8 mouse cellular contexts compared by ENCODE assay signal in genomic region chr9:98601156-98601836, GRCm38 (mm10). TPM values are rescaled to one million over a fixed set of nuclear protein-coding genes. Genes with fewer than 3 reads are reported as not detected.
A peak's percentile ranks its signal among the peaks of the same experiment; 100 is the strongest.
DNase-seq lines count a peak whose midpoint lies in the region; ATAC-seq and TF ChIP-seq lines count a peak whose summit lies in the region.

Mrps22 (minus strand) TSS chr9:98601660.

- no peaks in the 10 kb centered on the region for H3K9me3 ChIP-seq in embryonic facial prominence, embryonic 15.5 days (replicated peaks)
- H3K9me3 ChIP-seq in limb, embryonic 14.5 days (ENCODE audit: control insufficient read depth, low read length): no peaks in the 10 kb centered on the region; the same call in 1 of the 2 replicates
- no peaks in the 10 kb centered on the region for H3K9me3 ChIP-seq in midbrain, postnatal 0 days (ENCODE audit: low read length)

- no peaks in the 10 kb centered on the region for H3K27me3 ChIP-seq in embryonic facial prominence, embryonic 15.5 days
- no peaks in the 10 kb centered on the region for H3K27me3 ChIP-seq in limb, embryonic 14.5 days (ENCODE audit: control insufficient read depth, insufficient read depth, low read length)
- H3K27me3 ChIP-seq in midbrain, postnatal 0 days (ENCODE audit: insufficient read depth, low read length): no peaks in the 10 kb centered on the region

- ATAC-seq in embryonic facial prominence, embryonic 15.5 days (ENCODE audit: insufficient number of reproducible peaks, low FRiP score, low TSS enrichment, low read depth): peak; percentile 89
- ATAC-seq in limb, embryonic 14.5 days (ENCODE audit: low FRiP score, low read depth): peak; percentile 94
- ATAC-seq in midbrain, postnatal 0 days (ENCODE audit: low FRiP score): peak; percentile 85

- DNase-seq in A20 (ENCODE audit: low read depth, low spot score): peak; percentile 90
- peak; percentile 86 for DNase-seq in heart, adult 8-10 months (ENCODE audit: low spot score)
- peak; percentile 88 for DNase-seq in kidney, adult 9 months
- peak; percentile 93 for DNase-seq in limb, embryonic 14.5 days (ENCODE audit: low spot score)
- DNase-seq in midbrain, postnatal 0 days (ENCODE audit: low spot score): peak; percentile 91
- DNase-seq in spleen, postnatal 14 days (ENCODE audit: low spot score in 2 of 2): peak; percentile 40 to 63

- H3K36me3 ChIP-seq in embryonic facial prominence, embryonic 15.5 days: peaks cover 17% of the 10 kb centered on the region
- H3K36me3 ChIP-seq in limb, embryonic 14.5 days (ENCODE audit: control insufficient read depth, insufficient read depth, low read length): peaks cover 22% of the 10 kb centered on the region
- H3K36me3 ChIP-seq in midbrain, postnatal 0 days (ENCODE audit: insufficient read depth, low read length): peaks cover 16% of the 10 kb centered on the region

- no peaks in the 10 kb centered on the region for H3K4me1 ChIP-seq in bone marrow, adult 2 months (ENCODE audit: control insufficient read depth, insufficient read depth, low read length)
- peaks cover 12% of the 10 kb centered on the region for H3K4me1 ChIP-seq in embryonic facial prominence, embryonic 15.5 days
- peaks cover 5% of the 10 kb centered on the region for H3K4me1 ChIP-seq in limb, embryonic 14.5 days (ENCODE audit: control insufficient read depth, insufficient read depth, low read length)
- 0 out of 2 replicates have a peak, but pooled peaks cover 7% of the 10 kb centered on the region for H3K4me1 ChIP-seq in midbrain, postnatal 0 days (ENCODE audit: insufficient read depth, low read length)

- under 1% methylated on average over 44 of the region's 44 CpGs for WGBS in bone marrow, adult 2 months
- under 1% methylated on average over 44 of the region's 44 CpGs for WGBS in embryonic facial prominence, embryonic 15.5 days
- under 1% methylated on average over 44 of the region's 44 CpGs for WGBS in limb, embryonic 14.5 days
- under 1% methylated on average over 44 of the region's 44 CpGs for WGBS in midbrain, postnatal 0 days

- peak within 1 kb of the TSS; percentile 31; the same call in 1 of the 2 replicates for H3K27ac ChIP-seq in bone marrow, adult 2 months (ENCODE audit: control insufficient read depth, insufficient read depth, low read depth, low read length, poor library complexity)
- no peak within 1 kb of the TSS; the same call in 1 of the 2 replicates for H3K27ac ChIP-seq in embryonic facial prominence, embryonic 15.5 days (replicated peaks)
- H3K27ac ChIP-seq in limb, embryonic 14.5 days (replicated peaks; ENCODE audit: low read depth, low read length): no peak within 1 kb of the TSS
- H3K27ac ChIP-seq in midbrain, postnatal 0 days (ENCODE audit: low read depth, low read length): peak within 1 kb of the TSS; percentile 64; the same call in 1 of the 2 replicates

- no peak for TF ChIP-seq CTCF in bone marrow, adult 2 months (IDR thresholded peaks at IDR 0.05; ENCODE audit: control insufficient read depth, insufficient read depth, low read length)
- no peak for TF ChIP-seq CTCF in midbrain, postnatal 0 days (IDR thresholded peaks at IDR 0.05)

- H3K9ac ChIP-seq in embryonic facial prominence, embryonic 15.5 days: peak within 1 kb of the TSS; percentile 84
- peak within 1 kb of the TSS; percentile 61 for H3K9ac ChIP-seq in limb, embryonic 14.5 days (ENCODE audit: low read depth, low read length, severe bottlenecking)
- peak within 1 kb of the TSS; percentile 69 for H3K9ac ChIP-seq in midbrain, postnatal 0 days (replicated peaks; ENCODE audit: low read length, poor library complexity, severe bottlenecking)

- peak within 1 kb of the TSS; percentile 88 for H3K4me3 ChIP-seq in bone marrow, adult 2 months (replicated peaks; ENCODE audit: control insufficient read depth, low read depth, low read length)
- peak within 1 kb of the TSS; percentile 82 for H3K4me3 ChIP-seq in embryonic facial prominence, embryonic 15.5 days (replicated peaks)
- H3K4me3 ChIP-seq in limb, embryonic 14.5 days (replicated peaks; ENCODE audit: low read length): peak within 1 kb of the TSS; percentile 60
- H3K4me3 ChIP-seq in midbrain, postnatal 0 days (ENCODE audit: low read depth, low read length): peak within 1 kb of the TSS; percentile 95

- TF ChIP-seq POLR2A in bone marrow, adult 2 months (IDR thresholded peaks at IDR 0.05; ENCODE audit: borderline replicate concordance, control insufficient read depth, low read depth, low read length): peak; percentile 59; the same call in 1 of the 2 replicates
- TF ChIP-seq POLR2A in limb, embryonic 14.5 days (IDR thresholded peaks at IDR 0.05; ENCODE audit: borderline replicate concordance, extremely low read depth, insufficient read depth, insufficient read length): 0 out of 2 replicates have a peak, but pooled peaks have one; percentile 16

- H3K4me2 ChIP-seq in embryonic facial prominence, embryonic 15.5 days (replicated peaks): peak within 1 kb of the TSS; percentile 91
- H3K4me2 ChIP-seq in limb, embryonic 14.5 days (replicated peaks; ENCODE audit: low read depth, low read length, severe bottlenecking): peak within 1 kb of the TSS; percentile 91
- H3K4me2 ChIP-seq in midbrain, postnatal 0 days (ENCODE audit: low read depth, low read length, poor library complexity, severe bottlenecking): peak within 1 kb of the TSS; percentile 97

RNA-seq across cellular contexts. Expression of gene Mrps22, which starts in this region (rescaled TPM):
- 8.7 and 20.8 TPM in 2 replicates for polyA plus RNA-seq in bone marrow, adult 2 months (2011; ENCODE audit: insufficient read depth, insufficient read length, low replicate concordance, missing spikeins)
- polyA plus RNA-seq in embryonic facial prominence, embryonic 15.5 days (2015; fragmentation: Nextera tagmentation; extraction: Ambion mirVana): 47.5 and 49.3 TPM in 2 replicates
- 10 to 100 TPM; 27.9 to 32.3 (median 30.4) TPM for total RNA-seq in heart, adult 8-10 months (2022)
- 27.7 and 37.4 TPM in 2 replicates for polyA plus RNA-seq in limb, embryonic 14.5 days (2012; rRNA removed)
- polyA plus RNA-seq in limb, embryonic 14.5 days (2014; fragmentation: Nextera tagmentation; extraction: Ambion mirVana): 43.2 and 50.3 TPM in 2 replicates
- 60.6 and 70.2 TPM in 2 replicates for total RNA-seq in midbrain, postnatal 0 days (2014; rRNA removed)
- 46.3 and 47.7 TPM in 2 replicates for polyA plus RNA-seq in midbrain, postnatal 0 days (2015; fragmentation: Nextera tagmentation; extraction: Ambion mirVana)

Comparison
In these comparisons a context has a peak if more than half of its experiments do, and no peak if none do; other contexts are left out.
1. H3K27ac ChIP-seq: peak in bone marrow, adult 2 months (single experiment) and midbrain, postnatal 0 days (single experiment); none in embryonic facial prominence, embryonic 15.5 days (single experiment) and limb, embryonic 14.5 days (single experiment).
2. Peak in every context shown above with its lines, with median percentiles within 50 percentile points of each other: DNase-seq, H3K4me3 ChIP-seq, ATAC-seq, H3K4me2 ChIP-seq and H3K9ac ChIP-seq.